Mouse (Mus musculus): ENCODE measurements around the gene Acox1. TPM values are rescaled to one million over a fixed set of nuclear protein-coding genes. Genes with fewer than 3 reads are reported as not detected.

The Acox1 gene
- total and polyA plus RNA-seq, 3 experiments, result 16.1 to 16.8 TPM; not detected in 1

- TF ChIP-seq TBP (IDR thresholded peaks at IDR 0.05; ENCODE audit: low read depth, low read length) (peak; percentile 85), TAL1 (IDR thresholded peaks at IDR 0.05; ENCODE audit: low read length) (no peak), ZNF384 (IDR thresholded peaks at IDR 0.05; ENCODE audit: low read depth, low read length) (no peak), EP300 (IDR thresholded peaks at IDR 0.05; ENCODE audit: low read depth in 1 of 2, low read length in 2 of 2) (peak in 1 of 2 experiments; percentile 23; a peak in 1 of 4 replicates)
Observed at GRCm38 (mm10) chr11:116130488-116131205, 68.2 kb downstream of the Acox1 start, which contains the start of gene Trim65 (continued).

DNA sequence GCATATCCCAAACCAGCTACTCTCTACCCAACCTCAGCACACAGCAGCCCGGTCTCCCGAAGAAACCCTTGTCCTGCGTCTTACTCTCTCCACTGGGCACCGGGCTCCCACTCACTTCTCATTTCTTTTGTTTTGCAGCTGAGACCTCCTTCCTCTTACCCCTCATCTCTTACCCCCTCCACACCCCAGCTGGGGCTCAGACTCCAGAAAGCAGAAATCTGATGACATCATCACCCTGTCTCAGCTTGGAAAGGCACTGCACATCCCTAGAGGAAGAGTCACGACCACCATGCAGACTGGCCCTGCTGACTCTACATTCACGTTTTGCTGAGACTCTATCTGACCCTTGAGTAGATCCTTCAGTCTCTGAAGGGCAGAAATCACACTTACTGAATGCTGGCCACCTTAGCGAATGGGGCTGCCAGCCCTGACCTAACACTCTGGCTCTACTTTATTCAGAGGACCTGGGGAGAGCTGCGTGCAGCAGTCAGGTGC is 68.8 kb downstream of the Acox1 start:
- Histone ChIP-seq H3K36me3 (ENCODE audit: control insufficient read depth in 1 of 2, insufficient read depth in 2 of 2, low read length in 2 of 2) (peaks cover 4 to 5% of the 10 kb centered on the region in 2 experiments; a peak in 3 of 4 replicates), H3K4me1 (ENCODE audit: control insufficient read depth in 1 of 2, insufficient read depth in 2 of 2, low read length in 2 of 2) (peaks cover 0 to 10% of the 10 kb centered on the region in 2 experiments; a peak in 2 of 4 replicates)
- TF ChIP-seq EP300 (IDR thresholded peaks at IDR 0.05; ENCODE audit: low read depth in 1 of 2, low read length in 2 of 2) (peak in 1 of 2 experiments; percentile 34; a peak in 2 of 4 replicates), JUND (IDR thresholded peaks at IDR 0.05; ENCODE audit: low read depth, low read length) (0 out of 2 replicates have a peak, but pooled peaks have one; percentile 3), GABPA (IDR thresholded peaks at IDR 0.05; ENCODE audit: low read depth, low read length) (0 out of 2 replicates have a peak, but pooled peaks have one; percentile 29), MYC (IDR thresholded peaks at IDR 0.05; ENCODE audit: low read depth, low read length) (0 out of 2 replicates have a peak, but pooled peaks have one; percentile 91), GATA1 (IDR thresholded peaks at IDR 0.05; ENCODE audit: low read depth, low read length) (no peak), RCOR1 (IDR thresholded peaks at IDR 0.05; ENCODE audit: low read depth, low read length) (peak; percentile 22; the same call in 1 of the 2 replicates), NRF1 (IDR thresholded peaks at IDR 0.05; ENCODE audit: insufficient read depth, low read depth, low read length, poor library complexity, severe bottlenecking) (no peak), CTCF (IDR thresholded peaks at IDR 0.05 in 2 of 3, conservative IDR thresholded peaks at IDR 0.05 in 1 of 3; ENCODE audit: control insufficient read depth in 1 of 3, insufficient read depth in 1 of 3, low read depth in 2 of 3, low read length in 3 of 3, poor library complexity in 1 of 3, severe bottlenecking in 1 of 3) (no peak), ZMIZ1 (IDR thresholded peaks at IDR 0.05; ENCODE audit: low read depth, low read length) (peak; percentile 38; the same call in 1 of the 2 replicates), SIN3A (IDR thresholded peaks at IDR 0.05; ENCODE audit: low read length) (peak; percentile 23; the same call in 1 of the 2 replicates), MYB (IDR thresholded peaks at IDR 0.05; ENCODE audit: low read depth, low read length) (no peak), CHD1 (IDR thresholded peaks at IDR 0.05; ENCODE audit: low read depth, low read length) (no peak), TBP (IDR thresholded peaks at IDR 0.05; ENCODE audit: low read depth, low read length) (no peak), ELF1 (IDR thresholded peaks at IDR 0.05; ENCODE audit: low read depth, low read length) (no peak), MAFK (IDR thresholded peaks at IDR 0.05; ENCODE audit: borderline replicate concordance, low read depth, low read length) (0 out of 2 replicates have a peak, but pooled peaks have one; percentile 26), MAZ (IDR thresholded peaks at IDR 0.05; ENCODE audit: low read depth, low read length) (peak; percentile 32; the same call in 1 of the 2 replicates), ETS1 (IDR thresholded peaks at IDR 0.05; ENCODE audit: low read depth, low read length) (peak; percentile 82), SMC3 (IDR thresholded peaks at IDR 0.05; ENCODE audit: low read depth, low read length) (no peak), MAX (IDR thresholded peaks at IDR 0.05; ENCODE audit: low read length) (no peak)

More for the DNA sequence above, 68.8 kb downstream of the Acox1 start:
- Histone ChIP-seq H3K9ac (ENCODE audit: control insufficient read depth, low read depth, low read length, poor library complexity, severe bottlenecking) (peak overlapping the region; percentile 88), H3K4me3 (ENCODE audit: control insufficient read depth in 1 of 2, insufficient read depth in 1 of 2, low read depth in 2 of 2, low read length in 2 of 2) (peak overlapping the region; percentile 44 to 76), H3K27me3 (ENCODE audit: control insufficient read depth in 1 of 2, insufficient read depth in 2 of 2, low read length in 2 of 2) (no peaks in the 10 kb centered on the region), H3K27ac (ENCODE audit: control insufficient read depth, low read depth, low read length) (peak overlapping the region; percentile 82), H3K79me2 (ENCODE audit: control insufficient read depth, insufficient read depth, low read length, poor library complexity) (peaks cover 14% of the 10 kb centered on the region), H3K9me3 (replicated peaks; ENCODE audit: insufficient read depth, low read length) (no peaks in the 10 kb centered on the region)
- peak; percentile 86 for DNase-seq (ENCODE audit: low read depth, low spot score)
